Mouse (Mus musculus) liver, adult 2 months (tissue): ENCODE measurements around the gene Hormad2. TPM values are rescaled to one million over a fixed set of nuclear protein-coding genes. Genes with fewer than 3 reads are reported as not detected.

Source experiments
- DNase-seq: peaks from one replicate; pipeline ENCODE4 v3.0.0-alpha.2; 2011; ENCODE audit warnings: low read depth, low spot score; ENCODE audit errors: extremely low read depth
- H3K27ac ChIP-seq: fragments of 200-500 bp; replicated peaks from 2 replicates; pipeline ENCODE4 v1.5.1; 2012; ENCODE audit warnings: low read depth, mild to moderate bottlenecking, control low read depth, inconsistent platforms, low read length; ENCODE audit not compliant: insufficient read depth
- H3K27me3 ChIP-seq: fragments of 200-500 bp; 2 replicates; pipeline ENCODE4 v1.6.1; 2012; ENCODE audit warnings: mild to moderate bottlenecking, moderate library complexity, low read length, inconsistent platforms; ENCODE audit not compliant: control insufficient read depth, insufficient read depth
- H3K36me3 ChIP-seq: fragments of 200-500 bp; 2 replicates; pipeline ENCODE4 v1.6.1; 2012; ENCODE audit warnings: low read length, inconsistent platforms; ENCODE audit not compliant: control insufficient read depth, insufficient read depth
- H3K4me1 ChIP-seq: fragments of 200-500 bp; 2 replicates; pipeline ENCODE4 v1.6.1; 2011; ENCODE audit warnings: low read length; ENCODE audit not compliant: control insufficient read depth, insufficient read depth
- H3K4me3 ChIP-seq: fragments of 200-500 bp; 2 replicates; pipeline ENCODE4 v1.5.1; 2011; ENCODE audit warnings: low read depth, mild to moderate bottlenecking, control low read depth, low read length, moderate library complexity; ENCODE audit not compliant: insufficient read depth
- H3K79me2 ChIP-seq: fragments of 200-500 bp; 2 replicates; pipeline ENCODE4 v1.6.1; 2012; ENCODE audit warnings: inconsistent platforms, mild to moderate bottlenecking, low read length, moderate library complexity; ENCODE audit not compliant: control insufficient read depth, insufficient read depth
- H3K9ac ChIP-seq: fragments of 200-500 bp; 2 replicates; pipeline ENCODE4 v1.6.1; 2012; ENCODE audit warnings: low read depth, mild to moderate bottlenecking, control low read depth, inconsistent platforms, low read length
- CTCF ChIP-seq: fragments of 200-500 bp; IDR thresholded peaks from 2 replicates; pipeline ENCODE4 v1.5.1; 2011; ENCODE audit warnings: low read depth, low read length, control low read depth
- POLR2A ChIP-seq: fragments of 200-500 bp; IDR thresholded peaks from 2 replicates; pipeline ENCODE4 v1.6.1; 2011; ENCODE audit warnings: low read length, control low read depth; ENCODE audit not compliant: insufficient read depth; ENCODE audit errors: extremely low read depth
- WGBS: fragments of 180-500 bp; shearing (Covaris S2); methylation state at CpG from one replicate; pipeline ENCODE4 v1.1.7; 2018; 5-methylcytosine and 5-hydroxymethylcytosine counted together
- polyA plus RNA-seq: library from polyadenylated mRNA; depleted of rRNA; stranded (reverse); fragments of >200 nt; gene quantifications from 2 replicates; pipeline ENCODE4 v1.2.3, GENCODE M21; 2012; rRNA removed
- total RNA-seq: library from RNA; depleted of rRNA; stranded (reverse); fragments of >200 nt; gene quantifications from 2 replicates; pipeline ENCODE4 v1.2.3, GENCODE M21; 2014; rRNA removed

The Hormad2 gene
- total and polyA plus RNA-seq, 2 experiments, result 0.12 to 1.0 TPM

DNA sequence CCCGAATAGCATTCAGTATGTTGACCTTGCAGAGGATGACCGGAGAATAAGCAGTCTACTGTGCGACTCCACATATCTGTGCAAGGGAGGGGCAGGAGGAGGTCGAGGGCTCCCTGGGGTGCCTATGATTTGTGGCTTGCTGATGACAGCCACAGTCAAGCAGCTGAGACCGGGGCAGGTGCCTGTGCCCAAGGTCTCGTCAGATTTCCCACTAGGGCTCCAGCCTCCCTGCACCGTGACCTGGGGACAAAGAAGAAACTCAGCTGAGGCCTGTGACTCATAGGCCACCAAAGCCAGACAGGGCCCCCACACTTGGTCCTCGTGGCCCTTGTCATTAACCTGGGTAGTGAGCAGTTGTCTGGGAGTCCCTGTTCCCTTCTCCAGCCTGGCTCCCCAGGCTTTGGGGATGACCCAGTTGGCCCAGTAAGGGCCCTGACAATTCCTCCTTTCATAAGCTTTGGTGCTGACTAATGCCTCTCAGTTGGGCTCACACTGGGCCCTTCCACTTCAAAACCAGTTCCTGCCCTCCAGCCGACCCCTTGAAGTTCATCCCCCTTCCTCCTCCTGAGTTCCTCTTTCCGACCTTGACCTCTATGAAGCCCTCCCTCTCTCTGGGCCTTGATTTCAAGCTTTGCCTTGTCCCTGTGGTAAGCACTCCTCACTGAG, 144.2 kb downstream of the Hormad2 start:
- Histone ChIP-seq H3K4me3 (no peak overlapping the region), H3K9ac (no peak overlapping the region), H3K36me3 (no peaks in the 10 kb centered on the region), H3K27ac (no peak overlapping the region), H3K4me1 (peaks cover 3% of the 10 kb centered on the region; the same call in 1 of the 2 replicates), H3K79me2 (no peaks in the 10 kb centered on the region), H3K27me3 (no peaks in the 10 kb centered on the region)
- TF ChIP-seq POLR2A (no peak), CTCF (no peak)
- DNase-seq, result no peak
- WGBS, result 84% methylated on average over 10 of the region's 10 CpGs

Other genes starting within 250 kb of the Hormad2 start
- gene Castor1, start 222.9 kb downstream of the Hormad2 start, total RNA-seq, result 1.4 and 1.7 TPM in 2 replicates
- 2.3 and 2.5 TPM in 2 replicates for gene Castor1, start 222.9 kb downstream of the Hormad2 start, polyA plus RNA-seq
- gene Osm, start 204.7 kb downstream of the Hormad2 start, total RNA-seq, result 0.47 TPM in 1 of 2 replicates, not detected in the other
- gene Osm, start 204.7 kb downstream of the Hormad2 start, polyA plus RNA-seq, result not detected in 2 replicates
- gene Lif, start 183.5 kb downstream of the Hormad2 start, total RNA-seq, result not detected in 2 replicates
- gene Lif, start 183.5 kb downstream of the Hormad2 start, polyA plus RNA-seq, result 0.02 TPM in 2 replicates
- gene Mtmr3, start 153.8 kb upstream of the Hormad2 start, total RNA-seq, result 19.4 and 22.9 TPM in 2 replicates
- 10.0 and 12.4 TPM in 2 replicates for gene Mtmr3, start 153.8 kb upstream of the Hormad2 start, polyA plus RNA-seq
- gene Gm11032, start 179.0 kb upstream of the Hormad2 start, total RNA-seq, result not detected in 2 replicates
- gene Gm11032, start 179.0 kb upstream of the Hormad2 start, polyA plus RNA-seq, result not detected in 2 replicates
- 8.5 and 12.4 TPM in 2 replicates for gene Ascc2, start 196.6 kb upstream of the Hormad2 start, total RNA-seq
- 9.7 and 9.9 TPM in 2 replicates for gene Ascc2, start 196.6 kb upstream of the Hormad2 start, polyA plus RNA-seq